Mouse (Mus musculus): ENCODE data around the gene Car5a. TPM values are rescaled to one million over a fixed set of nuclear protein-coding genes. Genes with fewer than 3 reads are reported as not detected.

Car5a gene
- polyA plus RNA-seq, 1 experiment from 2014 or later: not detected

DNA sequence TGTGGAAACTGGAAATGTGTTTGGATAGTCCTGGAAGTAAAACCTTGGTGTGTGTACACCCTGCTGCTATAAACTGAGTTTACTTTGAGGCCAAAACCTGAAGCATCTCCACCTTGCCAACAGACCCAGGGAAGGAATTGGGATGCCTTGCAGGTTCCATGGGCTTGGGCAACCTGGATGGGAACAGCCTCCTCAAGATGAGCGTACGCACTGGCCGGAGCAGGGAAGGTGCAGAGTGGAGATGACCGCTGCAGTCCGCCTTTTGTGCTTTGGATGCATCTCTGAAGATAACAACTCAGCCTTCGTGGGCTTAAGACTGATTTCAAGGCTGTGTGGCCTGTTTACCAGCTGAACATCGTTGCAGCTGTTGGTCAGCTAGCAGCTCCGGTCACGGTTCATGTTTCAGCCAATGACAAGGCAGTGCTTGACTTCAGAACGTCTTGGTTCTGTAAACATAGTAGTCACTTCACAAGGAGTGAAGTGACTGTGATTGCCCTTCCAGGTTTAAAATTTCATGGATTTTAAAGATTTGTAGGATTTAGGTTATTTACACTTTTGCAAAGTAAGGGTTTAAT lies 10.4 kb upstream of the Car5a start:
- Histone ChIP-seq H3K9me3 (replicated peaks) (no peaks in the 10 kb centered on the region), H3K4me3 (no peak overlapping the region), H3K4me2 (no peak overlapping the region), H3K27me3 (no peaks in the 10 kb centered on the region), H3K9ac (no peak overlapping the region), H3K4me1 (replicated peaks) (peaks cover 51% of the 10 kb centered on the region), H3K36me3 (peaks cover 6% of the 10 kb centered on the region; the same call in 1 of the 2 replicates), H3K27ac (no peak overlapping the region)
- no peak for ATAC-seq (replicated peaks; ENCODE audit: insufficient number of reproducible peaks, insufficient read depth, low FRiP score, low read depth)
- 78% methylated on average over 10 of the region's 10 CpGs for WGBS

DNA sequence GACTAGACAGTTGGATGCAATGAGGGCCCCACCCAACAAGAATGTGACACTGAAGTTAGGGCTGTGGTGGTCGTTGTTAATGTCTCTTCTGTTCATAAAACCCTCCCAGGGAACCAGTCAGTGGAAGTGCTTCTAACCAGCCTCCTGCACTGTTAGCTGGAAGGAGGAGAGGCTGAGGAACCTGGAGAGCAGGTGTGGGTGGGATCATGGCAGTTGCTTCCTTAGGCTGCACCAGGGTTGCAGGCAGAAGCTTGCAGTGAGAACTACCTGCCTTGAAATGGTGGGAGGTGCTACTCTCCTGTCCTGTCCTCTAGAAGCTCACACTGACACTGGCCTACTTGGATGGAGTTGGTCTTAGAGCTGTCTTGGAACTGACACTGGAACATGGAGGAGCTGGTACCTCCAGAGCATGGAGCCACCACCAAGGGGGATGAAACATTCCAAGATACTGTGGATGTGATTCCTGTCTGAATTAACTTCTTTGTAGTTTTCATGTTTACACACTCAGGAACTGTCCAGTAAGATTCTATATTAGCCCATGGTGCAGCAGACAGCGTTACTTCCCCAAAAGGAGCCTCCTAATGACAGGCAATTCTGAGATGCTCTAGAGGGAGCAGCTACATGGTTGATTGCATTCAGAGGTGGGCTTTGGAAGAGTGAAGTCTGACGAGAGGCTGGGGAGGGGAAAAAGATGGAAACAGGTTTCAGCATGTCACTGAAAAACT lies 9.3 kb upstream of the Car5a start:
- Histone ChIP-seq H3K4me3 (no peak overlapping the region), H3K9me3 (replicated peaks) (no peaks in the 10 kb centered on the region), H3K27me3 (no peaks in the 10 kb centered on the region), H3K36me3 (peaks cover 6% of the 10 kb centered on the region; the same call in 1 of the 2 replicates), H3K4me2 (no peak overlapping the region), H3K27ac (no peak overlapping the region), H3K9ac (no peak overlapping the region), H3K4me1 (replicated peaks) (peaks cover 53% of the 10 kb centered on the region)
- WGBS: 65% methylated on average over 3 of the region's 3 CpGs
- ATAC-seq (replicated peaks; ENCODE audit: insufficient number of reproducible peaks, insufficient read depth, low FRiP score, low read depth): no peak

DNA sequence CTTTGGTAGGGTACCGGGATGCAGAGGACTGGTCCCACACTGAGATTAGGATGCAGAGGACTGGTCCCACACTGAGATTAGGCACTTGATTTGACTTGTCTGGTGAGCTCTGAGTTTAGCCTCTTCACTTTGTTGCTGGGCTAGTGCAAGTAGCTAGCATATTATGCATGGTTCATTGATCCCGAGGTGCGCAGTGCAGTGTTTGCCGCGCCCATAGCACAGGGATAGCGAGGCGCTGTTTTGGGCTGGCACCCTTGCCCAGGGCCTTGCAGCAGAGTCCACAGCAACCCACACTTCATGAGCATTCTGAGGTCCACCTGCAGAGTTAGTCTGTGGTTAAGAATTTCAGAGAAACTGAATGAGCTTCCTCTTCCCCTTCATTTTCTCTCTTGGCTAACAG lies 8.1 kb upstream of the Car5a start:
- 0 out of 2 replicates have a peak overlapping the region, but pooled peaks have one; percentile 3 for H3K4me3 ChIP-seq

DNA sequence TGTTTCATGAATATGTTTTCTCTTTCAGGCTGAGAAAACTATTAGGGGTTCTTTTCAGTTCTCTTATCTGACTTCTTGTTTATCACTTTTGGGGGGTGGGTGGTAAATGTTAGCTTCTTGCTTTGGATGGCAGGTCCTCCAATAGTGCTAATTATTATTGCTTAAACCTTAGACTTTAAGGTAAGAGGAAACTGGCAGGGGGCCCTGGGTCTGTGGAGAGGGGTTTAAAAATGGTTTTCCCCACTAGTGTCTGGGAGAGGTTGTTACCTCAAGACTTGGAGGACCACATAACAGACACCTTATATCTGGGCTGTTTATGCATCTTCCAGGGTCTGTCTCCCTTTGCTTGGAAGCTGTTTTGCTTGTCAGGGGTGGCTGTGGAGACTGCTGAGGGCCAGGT lies 7.4 kb upstream of the Car5a start:
- Histone ChIP-seq H3K27me3 (no peaks in the 10 kb centered on the region), H3K4me2 (peak overlapping the region; percentile 85), H3K9me3 (replicated peaks) (no peaks in the 10 kb centered on the region), H3K36me3 (peaks cover 6% of the 10 kb centered on the region; the same call in 1 of the 2 replicates), H3K4me1 (replicated peaks) (peaks cover 60% of the 10 kb centered on the region), H3K4me3 (peak overlapping the region; percentile 81), H3K27ac (0 out of 2 replicates have a peak overlapping the region, but pooled peaks have one; percentile 16), H3K9ac (no peak overlapping the region)
- ATAC-seq (replicated peaks; ENCODE audit: insufficient number of reproducible peaks, insufficient read depth, low FRiP score, low read depth): no peak

More for the DNA sequence above, 8.1 kb upstream of the Car5a start:
- Histone ChIP-seq H3K27ac (no peak overlapping the region), H3K4me2 (peak overlapping the region; percentile 85), H3K4me1 (replicated peaks) (peaks cover 62% of the 10 kb centered on the region), H3K9me3 (replicated peaks) (no peaks in the 10 kb centered on the region), H3K27me3 (no peaks in the 10 kb centered on the region), H3K9ac (no peak overlapping the region), H3K36me3 (peaks cover 6% of the 10 kb centered on the region; the same call in 1 of the 2 replicates)
- ATAC-seq (replicated peaks; ENCODE audit: insufficient number of reproducible peaks, insufficient read depth, low FRiP score, low read depth): no peak
- WGBS: 81% methylated on average over 7 of the region's 7 CpGs

DNA sequence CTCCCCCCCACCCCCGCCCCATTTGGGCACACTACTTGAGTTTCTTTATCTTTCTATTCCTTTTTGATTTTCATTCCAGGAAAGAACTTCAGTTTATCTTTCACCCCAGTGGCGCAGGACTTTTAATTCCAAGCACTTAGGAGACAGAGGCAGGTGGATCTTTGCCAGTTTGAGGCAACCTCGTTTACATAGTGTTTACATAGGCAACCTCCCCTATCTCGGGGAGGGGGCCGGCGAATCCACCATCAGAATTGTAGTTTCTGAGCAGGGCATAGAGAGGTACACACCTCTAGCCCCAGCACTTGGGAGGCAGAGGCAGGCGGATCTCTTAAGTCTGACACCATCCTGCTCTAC lies 6.9 kb upstream of the Car5a start:
- ATAC-seq (replicated peaks; ENCODE audit: insufficient number of reproducible peaks, insufficient read depth, low FRiP score, low read depth): no peak
- Histone ChIP-seq H3K4me2 (peak overlapping the region; percentile 85), H3K36me3 (peaks cover 6% of the 10 kb centered on the region; the same call in 1 of the 2 replicates), H3K4me3 (peak overlapping the region; percentile 81), H3K9me3 (replicated peaks) (no peaks in the 10 kb centered on the region), H3K9ac (peak overlapping the region; percentile 99), H3K4me1 (replicated peaks) (peaks cover 59% of the 10 kb centered on the region), H3K27ac (peak overlapping the region; percentile 98), H3K27me3 (no peaks in the 10 kb centered on the region)
- WGBS: 26% methylated on average over 7 of the region's 7 CpGs

DNA sequence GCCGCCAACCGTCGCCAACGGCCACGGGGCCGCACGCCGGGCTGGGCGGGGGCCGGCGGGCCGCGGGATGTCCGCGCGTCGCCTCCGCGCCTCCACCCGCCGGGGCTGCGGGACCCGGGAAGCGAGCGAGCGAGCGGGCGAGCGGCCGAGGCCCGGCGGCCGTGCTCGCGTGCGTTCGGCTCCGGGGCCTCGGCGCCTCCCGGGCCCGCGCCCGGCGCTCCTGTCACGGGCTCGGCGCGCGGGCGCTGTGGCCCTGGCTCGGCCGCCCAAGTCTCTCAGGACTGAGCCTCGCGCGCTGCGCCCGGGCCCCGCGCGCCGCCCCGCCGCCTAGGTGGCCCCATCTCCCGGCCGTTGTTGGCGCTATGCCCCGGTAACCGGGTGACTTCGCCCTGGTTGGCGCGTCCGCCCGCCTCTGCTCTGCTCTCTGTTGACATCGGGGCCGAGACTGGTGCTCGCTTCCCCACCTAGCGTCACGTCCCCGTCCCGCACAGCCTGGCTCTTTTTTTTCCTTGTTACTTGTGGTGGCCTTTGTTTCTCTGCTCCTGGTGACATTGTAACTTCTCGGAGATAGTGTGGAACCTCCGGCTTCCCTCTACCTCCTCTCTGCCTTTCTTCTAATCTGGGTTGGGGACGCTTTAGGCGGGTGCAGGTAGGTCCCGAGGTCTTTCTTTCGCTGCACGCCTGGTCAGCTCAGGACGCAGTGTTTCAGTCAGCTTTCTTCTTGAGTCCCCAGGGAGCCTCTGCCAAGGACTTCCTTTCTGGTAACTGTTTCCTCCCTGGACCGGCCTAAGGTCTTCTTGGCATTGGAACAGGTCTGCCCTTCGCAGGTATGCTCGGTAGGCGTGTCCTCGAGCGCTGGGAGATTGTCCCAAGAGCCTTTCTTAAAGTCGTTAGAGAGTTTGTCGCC lies 6.3 kb upstream of the Car5a start:
- peaks cover 6% of the 10 kb centered on the region; the same call in 1 of the 2 replicates for H3K36me3 ChIP-seq
- peak; percentile 13 for ATAC-seq (replicated peaks; ENCODE audit: insufficient number of reproducible peaks, insufficient read depth, low FRiP score, low read depth)
- H3K4me2 ChIP-seq: peak overlapping the region; percentile 85
- H3K9ac ChIP-seq: peak overlapping the region; percentile 99
- H3K27ac ChIP-seq: peak overlapping the region; percentile 98
- H3K27me3 ChIP-seq: no peaks in the 10 kb centered on the region
- under 1% methylated on average over 79 of the region's 97 CpGs for WGBS
- H3K4me3 ChIP-seq: peak overlapping the region; percentile 81
- no peaks in the 10 kb centered on the region for H3K9me3 ChIP-seq (replicated peaks)
- H3K4me1 ChIP-seq (replicated peaks): peaks cover 53% of the 10 kb centered on the region

DNA sequence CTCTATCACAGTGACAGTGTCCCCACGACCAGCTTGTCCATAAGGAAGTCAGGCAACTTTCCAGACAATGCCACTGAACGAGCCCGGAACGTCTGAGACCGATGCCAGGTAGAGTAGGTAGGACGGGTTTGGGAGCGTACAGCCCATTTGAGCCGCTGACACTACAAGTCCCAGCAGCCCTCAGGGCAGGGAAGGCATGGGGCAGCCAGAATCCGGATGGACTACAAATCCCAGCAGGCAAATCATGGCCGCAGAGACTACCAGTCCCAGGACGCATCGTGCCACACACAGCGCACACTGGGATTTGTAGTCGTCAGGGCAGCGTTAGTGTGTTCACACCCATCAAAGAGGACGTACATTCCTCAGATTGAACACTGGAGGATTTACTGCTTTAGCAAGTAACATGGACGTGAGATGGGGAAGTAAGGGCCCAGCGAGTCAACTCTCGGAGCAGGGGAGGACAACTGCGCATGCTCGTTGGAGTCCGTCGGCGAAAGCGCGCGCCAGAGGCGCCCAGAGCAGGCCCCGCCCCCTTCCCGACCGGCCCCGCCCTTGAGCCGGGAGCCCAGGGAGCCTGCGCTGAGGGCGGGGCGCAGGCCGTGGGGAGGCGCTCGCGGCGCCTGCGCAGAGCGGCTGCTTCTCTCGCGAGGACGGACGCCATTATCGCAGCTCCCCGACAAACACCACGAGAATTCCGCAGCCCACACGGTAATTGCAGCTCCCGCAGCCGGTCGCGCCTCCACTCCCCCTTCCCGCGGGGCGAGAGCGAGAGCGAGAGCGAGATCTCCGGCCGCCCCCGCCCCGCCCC lies 5.4 kb upstream of the Car5a start:
- WGBS: under 1% methylated on average over 58 of the region's 66 CpGs
- no peaks in the 10 kb centered on the region for H3K27me3 ChIP-seq
- ATAC-seq (replicated peaks; ENCODE audit: insufficient number of reproducible peaks, insufficient read depth, low FRiP score, low read depth): peak; percentile 94
- peak overlapping the region; percentile 98 for H3K27ac ChIP-seq
- H3K4me3 ChIP-seq: peak overlapping the region; percentile 81
- peaks cover 47% of the 10 kb centered on the region for H3K4me1 ChIP-seq (replicated peaks)
- H3K4me2 ChIP-seq: peak overlapping the region; percentile 85
- H3K36me3 ChIP-seq: 0 out of 2 replicates have a peak, but pooled peaks cover 4% of the 10 kb centered on the region
- H3K9ac ChIP-seq: peak overlapping the region; percentile 99
- no peaks in the 10 kb centered on the region for H3K9me3 ChIP-seq (replicated peaks)

DNA sequence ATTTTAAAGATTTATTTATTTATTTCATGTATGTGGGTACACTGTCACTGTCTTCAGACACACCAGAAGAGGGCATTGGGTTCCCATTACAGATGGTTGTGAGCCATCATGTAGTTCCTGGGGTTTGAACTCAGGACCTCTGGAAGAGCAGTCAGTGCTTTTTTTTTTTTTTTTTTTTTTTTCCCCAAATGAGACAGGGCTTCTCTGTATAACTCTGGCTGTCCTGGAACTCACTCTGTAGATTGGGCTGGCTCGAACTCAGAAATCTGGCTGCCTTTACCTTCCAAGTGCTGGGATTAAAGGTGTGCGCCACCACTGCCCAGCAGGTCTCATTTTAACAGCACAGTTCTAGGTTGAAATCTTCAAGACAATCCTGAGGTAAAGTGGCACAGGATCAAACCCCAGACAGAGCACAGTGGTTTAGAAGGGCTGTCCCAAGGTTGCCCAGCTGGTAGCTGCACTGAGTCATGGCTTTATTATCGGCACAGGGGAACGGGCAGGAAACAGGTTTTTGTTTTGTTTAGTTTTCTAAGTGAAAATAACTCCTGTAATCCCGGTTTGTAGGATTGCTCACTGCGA lies 4.6 kb upstream of the Car5a start, which contains the start of gene Banp:
TSS of gene Banp (plus strand) at position 529 of the 579 bp plus-strand sequence.
- WGBS: 61% methylated on average over 6 of the region's 6 CpGs
- 0 out of 2 replicates have a peak, but pooled peaks cover 4% of the 10 kb centered on the region for H3K36me3 ChIP-seq
- peak within 1 kb of the TSS; percentile 99 for H3K9ac ChIP-seq
- no peaks in the 10 kb centered on the region for H3K27me3 ChIP-seq
- peak within 1 kb of the TSS; percentile 85 for H3K4me2 ChIP-seq
- peak within 1 kb of the TSS; percentile 98 for H3K27ac ChIP-seq
- H3K4me3 ChIP-seq: peak within 1 kb of the TSS; percentile 81
- no peak for ATAC-seq (replicated peaks; ENCODE audit: insufficient number of reproducible peaks, insufficient read depth, low FRiP score, low read depth)
- H3K9me3 ChIP-seq (replicated peaks): no peaks in the 10 kb centered on the region
- H3K4me1 ChIP-seq (replicated peaks): peaks cover 44% of the 10 kb centered on the region

DNA sequence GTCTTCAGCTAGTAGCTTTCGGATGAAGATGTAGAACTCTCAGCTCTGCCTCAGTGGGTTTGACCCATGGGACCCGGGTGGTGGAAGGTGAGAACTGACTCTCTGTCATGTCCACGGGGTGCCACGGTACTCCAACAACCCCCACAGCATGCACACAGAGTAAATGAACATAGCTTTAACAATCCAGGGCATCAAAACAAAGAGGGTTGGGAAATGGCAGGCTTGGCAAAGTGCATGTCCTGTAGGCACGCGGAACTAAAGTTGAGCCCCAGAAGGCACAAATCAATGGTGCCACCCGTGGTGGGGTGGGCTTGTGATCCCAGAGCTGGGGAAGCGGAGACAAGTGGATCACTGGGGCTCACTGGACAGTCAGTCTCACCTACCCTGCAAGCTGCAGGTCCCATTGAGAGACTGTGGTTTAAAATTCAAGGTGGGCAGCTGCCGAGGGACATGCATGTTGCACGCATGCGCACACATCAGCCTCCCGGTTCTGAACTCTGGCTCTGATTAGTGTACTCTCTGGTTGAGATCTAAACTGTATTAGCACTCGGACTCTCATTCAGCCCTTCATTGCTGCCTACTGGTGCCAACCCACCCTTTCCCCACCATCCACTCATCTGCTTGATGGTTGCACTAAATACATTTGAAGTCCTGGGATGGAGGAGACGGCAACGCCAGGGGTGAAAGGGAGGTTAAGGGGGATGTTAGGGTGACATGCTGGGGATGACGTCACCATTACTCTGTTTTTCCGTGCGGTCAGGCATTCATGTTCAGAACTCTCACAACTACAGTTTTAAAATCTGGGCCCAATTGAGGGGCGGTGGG lies 3.8 kb upstream of the Car5a start:
- ATAC-seq (replicated peaks; ENCODE audit: insufficient number of reproducible peaks, insufficient read depth, low FRiP score, low read depth): no peak
- peaks cover 44% of the 10 kb centered on the region for H3K4me1 ChIP-seq (replicated peaks)
- whole genome bisulfite sequencing: 53% methylated on average over 19 of the region's 19 CpGs

More for the DNA sequence above, 3.8 kb upstream of the Car5a start:
- H3K36me3 ChIP-seq: no peaks in the 10 kb centered on the region
- H3K4me3 ChIP-seq: peak overlapping the region; percentile 50
- H3K9ac ChIP-seq: peak overlapping the region; percentile 55
- no peaks in the 10 kb centered on the region for H3K9me3 ChIP-seq (replicated peaks)
- no peaks in the 10 kb centered on the region for H3K27me3 ChIP-seq
- peak overlapping the region; percentile 80 for H3K4me2 ChIP-seq
- peak overlapping the region; percentile 91 for H3K27ac ChIP-seq

Measured in heart, embryonic 15.5 days (tissue).